Mouse (Mus musculus): ENCODE measurements around the gene Gse1. TPM values are rescaled to one million over a fixed set of nuclear protein-coding genes. Genes with fewer than 3 reads are reported as not detected.

Gene Gse1
- polyA plus RNA-seq, 1 experiment from 2014 or later: 14.3 TPM

- 79% methylated on average over 13 of the region's 13 CpGs for WGBS
- DNase-seq (no peak), ATAC-seq (ENCODE audit: insufficient read depth) (no peak)
- no peak overlapping the region for H3K27ac ChIP-seq (ENCODE audit: low read depth)
- peaks cover 45% of the 10 kb centered on the region for H3K4me1 ChIP-seq (ENCODE audit: insufficient read depth)
- H3K9me3 ChIP-seq (ENCODE audit: low read depth, low read length): no peaks in the 10 kb centered on the region
- H3K36me3 ChIP-seq (ENCODE audit: insufficient read depth): no peaks in the 10 kb centered on the region
- TF ChIP-seq CTCF (IDR thresholded peaks at IDR 0.05; ENCODE audit: low read depth): no peak
- H3K4me3 ChIP-seq (ENCODE audit: low read depth, low read length): no peak overlapping the region
- no peak overlapping the region for H3K4me2 ChIP-seq
- H3K9ac ChIP-seq: no peak overlapping the region
- no peaks in the 10 kb centered on the region for H3K27me3 ChIP-seq (ENCODE audit: insufficient read depth, low read length)
These were observed 42.2 kb downstream of the Gse1 start for GRCm38 (mm10) chr8:120270449-120270848.

GRCm38 (mm10) chr8:120273430-120273829 lies 45.2 kb downstream of the Gse1 start:
- DNase-seq (no peak), ATAC-seq (ENCODE audit: insufficient read depth) (no peak)
- Histone ChIP-seq H3K27ac (ENCODE audit: low read depth) (no peak overlapping the region), H3K36me3 (ENCODE audit: insufficient read depth) (no peaks in the 10 kb centered on the region), H3K9ac (no peak overlapping the region), H3K4me2 (no peak overlapping the region), H3K4me3 (ENCODE audit: low read depth, low read length) (no peak overlapping the region), H3K27me3 (ENCODE audit: insufficient read depth, low read length) (no peaks in the 10 kb centered on the region), H3K4me1 (ENCODE audit: insufficient read depth) (peaks cover 50% of the 10 kb centered on the region), H3K9me3 (ENCODE audit: low read depth, low read length) (no peaks in the 10 kb centered on the region)
- 81% methylated on average over 4 of the region's 4 CpGs for WGBS
- no peak for TF ChIP-seq CTCF (IDR thresholded peaks at IDR 0.05; ENCODE audit: low read depth)

GRCm38 (mm10) chr8:120276051-120276890 lies 48.0 kb downstream of the Gse1 start:
- H3K4me1 ChIP-seq (ENCODE audit: insufficient read depth): peaks cover 42% of the 10 kb centered on the region
- H3K27ac ChIP-seq (ENCODE audit: low read depth): peak overlapping the region; percentile 94
- no peaks in the 10 kb centered on the region for H3K27me3 ChIP-seq (ENCODE audit: insufficient read depth, low read length)
- no peaks in the 10 kb centered on the region for H3K9me3 ChIP-seq (ENCODE audit: low read depth, low read length)
- H3K4me2 ChIP-seq: peak overlapping the region; percentile 78
- DNase-seq (peak; percentile 98), ATAC-seq (ENCODE audit: insufficient read depth) (peak; percentile 87)
- H3K9ac ChIP-seq: peak overlapping the region; percentile 44
- 0 out of 2 replicates have a peak, but pooled peaks have one; percentile 4 for TF ChIP-seq CTCF (IDR thresholded peaks at IDR 0.05; ENCODE audit: low read depth)
- H3K36me3 ChIP-seq (ENCODE audit: insufficient read depth): no peaks in the 10 kb centered on the region
- WGBS: under 1% methylated on average over 49 of the region's 49 CpGs
- peak overlapping the region; percentile 35 for H3K4me3 ChIP-seq (ENCODE audit: low read depth, low read length)

GRCm38 (mm10) chr8:120276891-120277426 lies 48.7 kb downstream of the Gse1 start:
- Histone ChIP-seq H3K4me3 (ENCODE audit: low read depth, low read length) (peak overlapping the region; percentile 35), H3K4me1 (ENCODE audit: insufficient read depth) (peaks cover 42% of the 10 kb centered on the region), H3K4me2 (peak overlapping the region; percentile 78), H3K27me3 (ENCODE audit: insufficient read depth, low read length) (no peaks in the 10 kb centered on the region), H3K36me3 (ENCODE audit: insufficient read depth) (no peaks in the 10 kb centered on the region), H3K9ac (peak overlapping the region; percentile 44), H3K27ac (ENCODE audit: low read depth) (peak overlapping the region; percentile 94), H3K9me3 (ENCODE audit: low read depth, low read length) (no peaks in the 10 kb centered on the region)
- 9% methylated on average over 16 of the region's 16 CpGs for WGBS
- TF ChIP-seq CTCF (IDR thresholded peaks at IDR 0.05; ENCODE audit: low read depth): peak; percentile 62
- DNase-seq (peak; percentile 83), ATAC-seq (ENCODE audit: insufficient read depth) (peak; percentile 22)

DNA sequence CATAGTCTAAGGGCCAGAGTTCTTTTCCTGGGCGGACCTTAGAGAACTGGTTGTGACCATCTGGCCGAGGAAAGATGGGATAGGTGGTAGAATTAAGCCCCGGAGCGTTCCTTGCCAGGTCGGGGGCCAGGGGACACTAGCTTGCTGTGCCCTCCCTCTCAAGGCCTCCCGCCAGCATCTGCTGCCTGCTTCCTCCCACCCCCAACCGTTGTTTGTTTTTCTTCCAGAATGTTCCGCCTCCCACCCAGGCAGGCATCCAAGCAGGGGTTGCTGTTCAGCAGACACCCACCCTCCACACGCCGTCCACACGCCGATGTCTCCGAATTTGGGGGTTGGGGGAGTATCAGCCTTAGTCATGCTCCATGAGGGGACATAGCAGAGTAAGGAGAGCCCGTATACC lies 49.8 kb downstream of the Gse1 start:
- H3K27ac ChIP-seq (ENCODE audit: low read depth): peak overlapping the region; percentile 94; the same call in 1 of the 2 replicates
- no peaks in the 10 kb centered on the region for H3K9me3 ChIP-seq (ENCODE audit: low read depth, low read length)
- ATAC-seq (ENCODE audit: insufficient read depth) (no peak), DNase-seq (peak; percentile 67)
- no peaks in the 10 kb centered on the region for H3K27me3 ChIP-seq (ENCODE audit: insufficient read depth, low read length)
- TF ChIP-seq CTCF (IDR thresholded peaks at IDR 0.05; ENCODE audit: low read depth): no peak
- no peaks in the 10 kb centered on the region for H3K36me3 ChIP-seq (ENCODE audit: insufficient read depth)
- H3K4me1 ChIP-seq (ENCODE audit: insufficient read depth): peaks cover 48% of the 10 kb centered on the region
- no peak overlapping the region for H3K9ac ChIP-seq
- no peak overlapping the region for H3K4me2 ChIP-seq
- H3K4me3 ChIP-seq (ENCODE audit: low read depth, low read length): no peak overlapping the region
- 28% methylated on average over 14 of the region's 14 CpGs for WGBS

DNA sequence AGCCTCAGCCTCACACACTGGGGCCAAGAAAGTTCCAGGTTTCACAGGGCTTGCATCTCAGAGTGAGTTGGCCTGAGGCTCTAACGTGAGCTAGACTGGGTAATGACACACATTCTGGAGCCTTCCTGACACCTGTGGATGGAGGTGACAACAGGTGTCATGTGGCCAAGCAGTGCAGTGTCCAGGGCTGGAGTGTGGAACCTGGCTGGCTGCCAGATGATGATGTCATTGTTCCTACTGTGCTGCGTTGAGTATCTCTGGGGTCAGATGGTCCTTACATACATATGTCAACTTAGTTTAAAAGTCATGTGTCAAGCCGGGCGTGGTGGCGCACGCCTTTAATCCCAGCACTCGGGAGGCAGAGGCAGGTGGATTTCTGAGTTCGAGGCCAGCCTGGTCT lies 51.2 kb downstream of the Gse1 start:
- no peak overlapping the region for H3K4me2 ChIP-seq
- WGBS: 73% methylated on average over 8 of the region's 8 CpGs
- no peaks in the 10 kb centered on the region for H3K9me3 ChIP-seq (ENCODE audit: low read depth, low read length)
- peaks cover 61% of the 10 kb centered on the region for H3K4me1 ChIP-seq (ENCODE audit: insufficient read depth)
- no peak for TF ChIP-seq CTCF (IDR thresholded peaks at IDR 0.05; ENCODE audit: low read depth)
- no peak for ATAC-seq (ENCODE audit: insufficient read depth)
- H3K4me3 ChIP-seq (ENCODE audit: low read depth, low read length): no peak overlapping the region
- H3K36me3 ChIP-seq (ENCODE audit: insufficient read depth): no peaks in the 10 kb centered on the region
- DNase-seq: peak; percentile 48
- H3K27ac ChIP-seq (ENCODE audit: low read depth): no peak overlapping the region; the same call in 1 of the 2 replicates
- H3K9ac ChIP-seq: no peak overlapping the region
- H3K27me3 ChIP-seq (ENCODE audit: insufficient read depth, low read length): no peaks in the 10 kb centered on the region

GRCm38 (mm10) chr8:120281487-120281886 lies 53.2 kb downstream of the Gse1 start:
- H3K27ac ChIP-seq (ENCODE audit: low read depth): no peak overlapping the region
- H3K27me3 ChIP-seq (ENCODE audit: insufficient read depth, low read length): no peaks in the 10 kb centered on the region
- H3K36me3 ChIP-seq (ENCODE audit: insufficient read depth): no peaks in the 10 kb centered on the region
- TF ChIP-seq CTCF (IDR thresholded peaks at IDR 0.05; ENCODE audit: low read depth): peak; percentile 97
- H3K9ac ChIP-seq: no peak overlapping the region
- no peak for ATAC-seq (ENCODE audit: insufficient read depth)
- H3K4me3 ChIP-seq (ENCODE audit: low read depth, low read length): no peak overlapping the region
- peaks cover 63% of the 10 kb centered on the region for H3K4me1 ChIP-seq (ENCODE audit: insufficient read depth)
- H3K9me3 ChIP-seq (ENCODE audit: low read depth, low read length): no peaks in the 10 kb centered on the region
- no peak overlapping the region for H3K4me2 ChIP-seq
- 18% methylated on average over 4 of the region's 4 CpGs for WGBS
- peak; percentile 93 for DNase-seq

All from lung, embryonic 14.5 days (tissue).